Mouse (Mus musculus) left cerebral cortex, postnatal 36 days (tissue): ENCODE results near the gene Rsrc1. TPM values are rescaled to one million over a fixed set of nuclear protein-coding genes. Genes with fewer than 3 reads are reported as not detected.

Experiments
- DNase-seq, 2 experiments: peaks; one replicate each; pipeline ENCODE4 v3.0.0; 2021 to 2022; ENCODE audit warnings: low spot score in 2 of 2, mixed read lengths in 1 of 2
- intact Hi-C: fragments of 180-260 bp; cut with DNase I; formaldehyde crosslinking; loops from one replicate; pipeline ENCODE4 v1.15.1; 2025
- total RNA-seq, 2 experiments: library from RNA; stranded (reverse); gene quantifications; 2 replicates each; pipeline ENCODE4 v1.2.3; 2021

The Rsrc1 gene
- 10 to 100 TPM; 31.9 to 36.0 TPM for total RNA-seq

DNA sequence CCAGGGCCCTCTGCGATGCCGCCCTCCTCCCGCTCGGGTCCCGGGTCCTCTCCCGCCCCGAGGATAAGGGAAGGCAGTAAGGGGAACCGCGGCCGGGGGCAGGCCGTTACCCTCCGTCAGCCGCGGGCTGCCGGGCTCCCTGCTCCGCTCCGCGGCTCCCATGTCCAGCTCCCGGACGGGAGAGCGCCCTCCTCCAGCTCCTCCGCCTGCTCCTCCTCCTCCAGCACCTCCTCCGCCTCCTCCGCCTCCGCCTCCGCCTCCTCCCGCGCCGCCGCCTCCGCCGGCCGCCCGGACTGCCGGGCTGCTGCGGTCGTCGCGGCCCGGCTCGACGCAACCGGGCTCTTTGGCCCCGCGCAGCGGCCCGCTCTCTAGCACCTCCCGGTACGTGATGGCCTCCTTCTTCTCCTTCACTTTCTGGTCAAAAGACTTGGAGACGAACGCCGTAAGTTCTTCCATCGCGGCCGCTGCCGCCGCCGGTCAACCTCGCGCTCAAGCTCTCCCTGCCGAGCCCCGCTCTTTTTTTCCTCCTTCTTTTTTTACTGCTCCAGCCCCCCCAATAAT is at the start of gene Rsrc1:
Rsrc1 (plus strand) TSS at position 290 of the 561 bp plus-strand sequence.
- DNase-seq: peak in 1 of 2 experiments; percentile 8
- intact Hi-C loops: loop anchor here (10.0 kb wide), 2 partner anchors 364 to 566 kb away; no protein-coding TSS in a partner anchor

DNA sequence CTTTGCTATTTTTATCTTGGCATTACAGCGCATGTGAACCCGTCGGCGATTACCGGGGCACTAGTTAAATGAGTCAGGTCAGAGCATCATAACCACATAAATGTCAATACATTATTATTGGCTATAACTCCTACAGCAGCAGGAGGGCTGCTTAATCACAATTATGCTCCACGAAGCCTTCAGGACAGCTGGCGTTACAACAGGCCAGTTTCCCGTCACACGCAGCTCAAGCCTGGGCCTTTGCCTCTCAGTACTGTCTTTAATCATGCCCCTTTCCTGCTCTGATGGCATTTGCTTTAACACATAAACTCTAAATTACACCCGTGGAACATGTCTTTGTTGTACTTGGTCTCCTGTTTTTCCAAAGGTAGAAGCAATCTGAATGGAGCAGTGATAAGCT is 41.5 kb upstream of the Rsrc1 start:
- no peak for DNase-seq
- intact Hi-C loops: no loop called here

DNA sequence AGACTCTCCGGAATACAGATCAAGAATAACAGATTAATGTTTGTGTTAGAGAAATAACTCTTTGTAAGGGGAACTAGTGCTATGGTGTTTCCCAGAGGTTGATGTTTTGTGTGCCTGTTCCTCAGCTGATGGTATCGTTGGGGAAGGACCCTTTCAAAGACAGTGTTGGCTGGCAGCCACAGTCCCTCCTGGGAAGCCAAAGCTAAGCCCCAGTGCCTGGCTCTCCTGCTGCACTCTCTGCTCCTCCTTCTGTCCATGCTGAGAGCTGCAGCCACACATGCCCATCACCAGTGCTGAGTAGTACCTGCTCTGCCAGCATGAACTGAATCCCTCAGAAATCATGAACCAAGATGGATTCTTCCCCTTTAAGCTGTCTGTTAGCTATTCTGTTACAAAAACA is 26.1 kb upstream of the Rsrc1 start:
- intact Hi-C loops: no loop called here
- no peak for DNase-seq

DNA sequence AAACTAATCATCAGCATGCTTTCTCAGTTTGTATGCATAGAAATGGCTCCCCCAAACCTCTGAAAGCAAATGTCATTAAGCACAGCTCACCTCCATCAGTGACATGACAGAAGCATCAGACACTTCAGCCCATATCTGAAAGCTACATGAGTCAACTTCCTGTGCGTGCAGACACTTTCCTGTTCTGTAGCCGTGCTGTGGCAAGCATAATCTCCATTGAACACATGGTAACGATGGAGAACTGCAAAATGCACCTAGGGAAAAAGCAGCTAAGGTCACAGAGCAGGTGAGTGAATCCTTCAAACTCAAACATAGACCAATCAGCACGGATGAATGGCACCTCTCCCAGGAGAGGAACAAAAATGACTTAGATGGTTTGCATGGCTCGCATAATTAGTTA is 21.2 kb upstream of the Rsrc1 start:
- intact Hi-C loops: no loop called here
- no peak for DNase-seq

DNA sequence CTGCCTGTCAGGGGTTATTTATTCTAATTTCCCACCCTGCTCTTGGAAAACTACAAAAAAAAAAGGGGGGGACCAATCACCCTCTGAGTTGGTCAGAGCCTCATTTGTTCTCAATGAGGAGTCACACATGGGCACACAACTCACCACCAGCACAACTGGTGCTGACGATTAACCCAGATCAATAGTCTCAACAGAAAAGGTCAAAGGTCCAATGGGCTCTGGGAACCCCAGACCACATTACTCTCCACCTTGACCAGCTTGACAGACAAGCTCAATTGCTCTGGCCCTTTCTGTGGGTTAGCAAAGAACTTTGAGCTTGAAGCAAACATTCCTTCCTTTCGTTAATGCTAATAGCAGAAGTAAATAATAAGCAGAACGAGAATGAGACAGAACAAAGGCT is 16.3 kb upstream of the Rsrc1 start:
- DNase-seq: no peak
- intact Hi-C loops: no loop called here

DNA sequence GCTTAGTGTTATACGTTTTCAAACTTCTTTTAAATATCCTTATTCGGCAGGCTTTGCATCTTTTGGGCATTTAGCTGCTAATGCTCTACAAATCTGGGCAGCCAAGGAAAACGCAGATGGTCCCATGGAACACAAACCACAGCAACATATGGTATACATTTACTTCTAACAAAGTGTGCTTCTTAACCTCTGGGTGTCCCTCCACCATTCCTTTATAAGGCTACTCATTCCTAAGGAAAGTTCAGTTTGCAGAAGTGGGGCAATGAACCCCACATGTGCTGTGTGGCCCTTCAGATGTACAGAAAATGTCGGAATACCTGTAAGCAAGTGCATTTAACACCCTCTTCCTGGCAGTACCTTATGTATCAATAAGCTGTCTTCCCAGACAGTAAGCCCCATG is 13.7 kb upstream of the Rsrc1 start:
- intact Hi-C loops: no loop called here
- no peak for DNase-seq

DNA sequence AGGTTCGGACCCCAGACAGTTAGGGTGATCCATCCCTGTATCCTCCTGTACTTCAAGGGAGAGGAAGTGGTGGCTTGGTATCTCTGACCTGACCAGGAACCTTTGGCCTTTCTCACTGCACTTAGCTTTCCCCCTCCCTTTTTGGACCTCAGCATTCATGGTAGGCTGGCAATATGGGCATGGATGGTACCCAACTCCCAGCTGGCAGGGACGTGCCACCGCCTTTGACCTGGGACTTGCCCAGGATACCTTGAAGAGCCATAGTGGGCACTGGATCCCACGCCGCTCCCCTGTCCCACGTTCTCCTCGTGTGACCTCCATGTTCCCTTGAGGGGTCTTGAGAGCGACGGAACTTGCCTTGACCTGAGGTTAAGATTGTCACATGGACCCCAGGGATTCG is 10.9 kb upstream of the Rsrc1 start:
- DNase-seq: no peak
- intact Hi-C loops: loop anchor here (5.0 kb wide), 1 partner anchor 223 kb away; no protein-coding TSS in a partner anchor

DNA sequence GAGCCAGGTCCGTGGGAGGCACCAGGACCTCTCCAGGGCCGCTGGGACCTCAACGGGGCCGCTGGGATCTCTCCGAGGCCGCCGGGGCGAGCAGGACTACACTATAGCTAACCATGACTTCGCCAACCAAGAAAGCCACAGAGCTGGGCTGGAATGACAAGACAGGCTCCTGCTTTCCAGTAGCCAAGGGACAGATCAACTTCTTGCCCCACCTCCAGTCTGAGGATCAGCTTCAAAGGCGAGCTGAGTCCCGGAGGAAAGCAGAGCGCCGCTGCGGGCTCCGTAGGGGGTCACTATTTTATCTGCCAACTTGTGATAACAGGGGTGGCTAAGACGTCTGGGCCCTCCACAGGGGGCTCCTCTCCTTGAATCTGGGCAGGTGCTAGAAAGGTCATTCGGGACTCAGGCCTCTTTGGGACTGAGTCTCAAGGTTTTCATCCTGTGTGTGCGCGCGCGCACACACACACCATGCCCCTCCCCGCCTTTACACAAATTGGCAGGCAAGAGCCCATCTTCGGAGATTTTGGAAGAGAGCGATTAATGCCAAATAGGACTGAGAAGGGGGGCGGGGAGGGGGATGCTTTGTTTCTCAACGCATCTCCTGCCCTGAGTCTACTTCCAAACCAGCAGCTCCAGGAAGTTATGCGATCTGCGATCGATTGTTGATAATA is 10.4 kb upstream of the Rsrc1 start:
- DNase-seq: no peak
- intact Hi-C loops: loop anchor here (5.0 kb wide), 1 partner anchor 223 kb away; no protein-coding TSS in a partner anchor

DNA sequence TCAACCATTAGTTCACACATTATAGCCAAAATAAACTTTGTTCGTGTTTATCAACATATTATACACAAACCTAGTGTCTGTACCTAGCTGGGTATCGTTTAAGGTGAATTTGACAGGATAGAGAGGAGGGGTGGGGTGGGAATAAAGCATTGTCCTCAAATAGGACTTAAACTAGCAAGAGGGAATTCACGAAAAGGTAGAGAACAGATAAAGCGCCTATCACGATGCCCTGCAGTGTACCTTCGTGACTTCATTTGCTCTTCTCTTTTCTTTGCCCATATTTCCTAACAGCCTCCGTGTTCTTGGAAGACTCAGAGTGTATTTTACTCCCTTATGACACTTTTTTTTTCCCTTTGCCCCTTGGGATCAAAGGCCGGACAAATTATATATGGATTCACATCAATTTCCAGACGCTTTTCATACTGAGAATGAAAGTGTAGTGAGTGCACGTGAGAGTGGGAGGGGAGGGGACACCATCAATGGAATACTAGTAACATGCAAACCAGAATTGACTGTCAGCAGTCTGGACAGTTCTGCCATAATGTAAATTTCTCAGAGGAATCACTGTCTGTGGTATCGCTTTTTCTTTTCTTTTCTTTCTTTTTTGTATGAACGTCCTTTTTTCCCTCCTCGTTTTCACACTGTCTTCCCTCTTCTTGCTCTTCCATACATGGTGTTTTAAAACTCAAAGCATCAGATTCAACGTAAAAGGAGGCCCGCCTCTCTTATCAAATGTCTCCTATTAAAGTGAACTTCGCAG is 8.8 kb upstream of the Rsrc1 start:
- intact Hi-C loops: loop anchor here (5.0 kb wide), 1 partner anchor 225 kb away; no protein-coding TSS in a partner anchor
- DNase-seq: no peak

DNA sequence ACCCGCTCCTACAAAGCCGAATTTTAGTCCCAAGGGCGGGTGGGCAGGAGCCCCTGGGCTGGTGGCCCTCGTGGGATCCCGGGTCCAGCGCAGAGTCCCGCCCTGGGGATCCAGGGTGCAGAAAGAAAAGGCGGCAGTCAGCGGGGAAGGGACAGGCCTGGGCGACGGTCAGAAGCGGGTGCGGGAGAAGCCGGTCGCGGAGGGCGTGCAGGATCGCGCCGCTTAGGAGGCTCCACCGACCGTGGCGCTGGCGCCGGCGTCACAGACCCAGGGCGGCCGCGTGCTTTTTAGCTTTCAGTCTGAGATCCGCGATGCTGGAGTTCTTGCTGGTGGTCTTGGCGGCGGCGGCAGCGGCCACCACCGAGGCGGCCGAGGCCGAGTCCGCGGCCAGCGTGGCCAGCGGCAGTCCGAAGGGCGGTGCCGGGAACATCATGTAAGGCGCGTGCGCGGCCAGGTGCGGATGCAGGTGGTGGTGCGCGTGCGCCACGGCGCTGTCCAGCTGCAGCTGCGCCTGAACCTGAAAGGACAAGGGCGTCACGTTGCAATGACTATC is 7.7 kb upstream of the Rsrc1 start:
- peak; percentile 14 to 21 for DNase-seq
- intact Hi-C loops: loop anchor here (5.0 kb wide), 1 partner anchor 226 kb away; no protein-coding TSS in a partner anchor

DNA sequence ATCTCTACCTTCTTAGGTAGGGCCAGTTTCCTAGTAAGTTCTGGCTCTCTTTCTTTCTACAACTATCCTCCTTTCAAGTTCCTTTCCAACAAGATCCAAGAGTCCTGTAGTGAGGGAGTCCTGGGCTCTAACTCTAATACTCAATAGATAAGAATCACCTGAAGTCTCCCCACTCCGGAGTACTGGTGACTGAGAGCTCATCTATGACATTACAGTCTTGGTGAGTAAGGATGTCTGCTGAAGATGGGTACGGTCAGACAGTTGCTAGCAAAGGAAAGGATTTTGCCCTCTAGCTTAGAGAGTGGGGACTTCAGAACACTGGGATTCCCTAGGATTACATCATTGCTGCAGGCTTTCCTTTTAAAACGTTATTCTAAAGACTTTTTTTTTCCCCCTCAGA is 6.7 kb upstream of the Rsrc1 start:
- DNase-seq: no peak
- intact Hi-C loops: loop anchor here (5.0 kb wide), 1 partner anchor 227 kb away; no protein-coding TSS in a partner anchor

DNA sequence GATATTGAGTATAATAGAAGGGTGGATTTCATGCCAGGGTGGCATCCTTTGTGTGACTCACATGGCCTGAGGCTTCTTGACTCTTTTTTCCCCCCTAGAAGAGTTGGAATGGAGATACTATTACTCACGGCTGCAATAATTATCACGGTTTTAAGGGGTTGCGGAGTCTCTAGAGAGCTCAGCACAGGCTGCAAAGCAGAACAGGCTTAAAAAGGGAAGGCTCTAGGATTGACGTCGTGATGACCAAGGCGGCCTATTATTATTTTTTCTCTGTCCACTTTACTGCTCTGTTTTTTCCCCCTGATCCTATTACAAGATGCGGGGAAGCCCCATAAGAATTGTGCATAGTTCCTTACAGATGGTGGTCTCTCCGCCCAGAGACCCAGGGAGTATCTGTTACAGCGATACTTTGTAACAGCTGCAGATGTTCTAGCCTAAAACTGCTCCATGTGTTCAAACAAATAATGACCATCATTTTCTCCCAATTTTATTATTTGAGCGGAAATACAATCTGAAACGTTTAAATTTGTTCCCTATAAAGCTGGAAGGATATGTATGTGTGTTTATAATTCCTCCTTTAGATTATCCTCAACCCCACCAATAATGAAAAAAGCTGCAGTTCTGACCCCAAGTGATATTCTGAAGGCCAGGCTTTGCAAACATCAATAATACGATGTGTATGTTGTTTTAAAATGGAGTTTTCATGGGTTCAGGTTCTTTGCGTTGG is 4.1 kb upstream of the Rsrc1 start:
- intact Hi-C loops: no loop called here
- DNase-seq: no peak

DNA sequence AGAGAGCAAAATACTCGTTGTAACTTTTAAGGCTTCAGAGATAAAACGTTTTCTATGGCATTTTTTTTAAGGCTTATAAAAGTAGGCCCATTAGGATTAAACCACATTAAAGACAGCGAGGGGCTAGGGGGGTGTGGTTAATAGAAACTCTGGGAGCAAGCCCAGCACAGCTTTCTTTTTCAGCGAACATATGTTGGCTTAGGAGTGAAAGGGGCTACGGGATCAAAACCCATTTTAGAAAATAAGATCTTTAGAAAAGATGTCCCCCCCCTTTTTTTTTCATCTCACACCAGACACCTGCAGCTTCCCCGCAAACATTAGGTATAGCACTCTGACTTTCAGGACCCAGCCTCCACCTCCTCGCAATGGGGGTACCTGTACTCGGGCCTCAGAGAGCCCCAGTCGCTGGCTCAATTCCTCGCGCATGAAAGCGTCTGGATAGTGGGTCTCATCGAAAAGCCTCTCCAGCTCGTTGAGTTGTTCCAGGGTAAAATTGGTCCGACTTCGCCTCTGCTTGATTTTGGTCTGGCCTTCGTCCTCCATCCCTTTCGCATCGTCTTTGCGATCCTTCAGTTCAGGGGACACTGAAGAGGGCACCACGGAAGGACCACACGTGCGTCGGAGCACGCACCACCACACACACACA is 3.3 kb upstream of the Rsrc1 start:
- intact Hi-C loops: no loop called here
- DNase-seq: no peak

DNA sequence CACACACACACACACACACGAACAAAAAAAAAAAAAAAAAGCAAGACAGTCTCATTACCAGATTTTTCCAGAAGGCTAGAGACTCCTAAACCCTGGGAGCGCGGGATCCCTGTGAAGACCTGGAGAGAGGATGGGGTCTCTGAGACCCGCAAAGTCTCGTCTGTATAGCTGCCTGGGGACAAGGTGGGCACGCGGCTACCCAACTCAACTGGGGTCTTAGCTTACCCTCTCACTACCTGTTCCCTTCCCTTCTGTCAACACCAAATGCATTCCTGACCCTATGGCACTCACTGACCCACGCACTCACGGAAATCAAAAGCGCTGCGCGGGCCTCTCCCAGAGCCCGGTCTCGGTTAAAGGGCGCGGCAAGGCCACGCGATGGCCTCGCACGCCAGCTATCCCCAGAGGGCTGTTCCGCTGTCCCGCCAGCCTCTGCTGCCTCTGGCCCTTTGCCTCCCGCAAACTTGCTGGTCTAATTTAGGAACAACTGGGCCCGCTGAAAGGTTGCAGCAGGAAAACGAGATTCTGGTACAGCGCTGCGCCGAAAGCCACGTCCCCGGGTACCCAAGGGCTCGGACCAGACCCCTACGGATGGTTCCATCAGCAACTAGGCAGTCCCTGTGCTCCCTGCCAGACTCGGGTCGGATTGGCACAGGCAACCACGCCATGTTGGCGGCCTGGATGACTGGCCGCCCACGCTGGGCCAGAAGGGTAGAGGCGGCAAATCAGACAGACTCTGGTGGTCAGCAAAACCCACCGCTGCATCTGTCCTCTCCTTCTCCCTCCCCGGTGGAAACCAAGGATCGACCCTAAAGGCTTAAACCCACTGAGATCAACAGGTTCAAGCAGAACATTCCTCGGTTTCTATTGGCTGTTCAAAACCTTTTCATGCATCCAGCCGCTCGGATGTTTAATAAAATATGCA is 2.5 kb upstream of the Rsrc1 start:
- peak in 1 of 2 experiments; percentile 10 for DNase-seq
- intact Hi-C loops: no loop called here

DNA sequence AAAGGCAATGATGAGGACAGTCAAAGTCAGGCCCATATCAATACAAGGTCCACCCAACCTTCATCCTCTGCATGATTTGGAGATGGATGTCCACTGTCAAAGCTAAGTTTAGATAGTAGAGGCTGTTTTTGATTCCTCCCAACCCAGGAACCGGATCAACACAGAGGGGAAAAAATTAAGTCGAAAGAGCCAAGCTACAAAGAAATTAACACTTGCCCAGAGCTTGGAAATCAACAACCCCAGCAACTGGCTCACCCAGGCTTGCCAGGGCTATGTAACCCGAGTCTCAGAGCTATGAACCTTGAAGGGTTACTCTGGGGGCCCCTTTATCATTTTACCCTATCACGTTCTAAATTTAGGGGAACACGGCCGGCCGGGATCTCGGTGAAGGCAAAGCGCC is 1.7 kb upstream of the Rsrc1 start:
- intact Hi-C loops: no loop called here
- no peak for DNase-seq

DNA sequence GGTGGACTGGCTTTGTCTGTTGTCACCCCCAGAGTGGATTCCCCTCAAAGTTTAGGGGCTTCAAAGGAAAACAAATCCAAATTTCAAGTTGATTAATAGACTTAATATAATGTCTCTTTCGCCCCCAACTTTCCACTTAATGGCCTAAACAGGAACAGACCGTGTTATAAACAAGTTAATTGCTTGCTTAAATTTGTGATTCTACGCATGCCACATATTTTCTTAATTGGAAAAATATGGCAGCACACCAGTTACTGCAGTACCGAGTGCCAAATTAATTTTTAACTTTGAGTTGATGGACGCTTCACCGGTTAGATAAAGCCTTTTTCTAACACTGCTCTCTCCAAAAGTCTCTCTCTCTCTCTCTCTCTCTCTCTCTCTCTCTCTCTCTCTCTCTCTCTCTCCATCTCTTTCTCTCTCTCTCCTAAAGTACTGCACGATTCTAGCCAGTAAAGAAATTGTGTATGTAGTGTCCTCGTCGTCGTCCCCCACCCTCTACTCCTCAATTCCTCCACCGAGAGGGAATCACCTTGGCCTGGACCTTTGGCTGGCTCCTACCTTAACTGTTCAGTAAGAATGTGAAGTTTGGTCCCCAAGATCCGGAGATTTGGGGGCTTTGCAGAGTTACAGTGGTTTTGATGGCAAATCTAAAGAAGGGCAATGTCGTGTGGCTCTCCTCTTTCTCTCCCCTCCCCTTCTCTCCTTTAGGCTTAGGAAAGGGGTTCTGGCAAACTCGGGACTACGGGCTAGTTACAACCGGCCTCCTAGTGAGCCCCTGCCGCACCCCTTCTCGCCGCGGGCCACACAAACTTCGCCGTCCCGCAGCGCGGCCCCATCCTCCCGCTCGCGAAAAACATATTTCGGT is 847 bp upstream of the Rsrc1 start:
- intact Hi-C loops: loop anchor here (10.0 kb wide), 2 partner anchors 364 to 566 kb away; no protein-coding TSS in a partner anchor
- DNase-seq: no peak

DNA sequence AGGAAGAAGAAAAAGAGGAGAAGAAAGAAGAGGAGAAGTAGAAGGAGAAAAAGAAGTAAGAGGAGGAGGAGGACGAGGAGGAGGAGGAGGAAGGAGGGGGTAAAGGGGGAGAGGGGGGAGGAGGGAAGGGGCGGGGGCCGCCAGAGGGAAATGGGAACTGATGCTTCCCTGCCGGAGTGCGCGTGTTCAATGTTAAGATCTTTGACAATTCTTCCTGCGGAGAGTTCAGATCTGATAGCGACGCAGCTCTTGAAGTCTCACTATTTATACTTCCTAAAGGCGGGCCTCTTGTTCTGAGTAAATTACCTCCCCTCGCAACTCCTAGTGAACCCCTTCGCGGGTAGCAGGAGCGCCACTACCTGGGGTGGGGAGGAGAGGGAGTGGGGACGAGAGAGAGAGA is 516 bp downstream of the Rsrc1 start, which contains the start of gene Shox2:
Shox2 (minus strand) TSS at position 66 of the 400 bp plus-strand sequence.
- intact Hi-C loops: loop anchor here (10.0 kb wide), 2 partner anchors 363 to 567 kb away; no protein-coding TSS in a partner anchor
- no peak for DNase-seq
